Mouse (Mus musculus): ENCODE results near the gene Dnajb11.

The Dnajb11 gene

GRCm38 (mm10) chr16:22922433-22922832 lies 64.8 kb downstream of the Dnajb11 start:
- no peak for DNase-seq (ENCODE audit: low spot score in 2 of 2)
